Mouse (Mus musculus) cortical plate, adult 2 months (tissue): ENCODE measurements around the gene Ctnnb1. TPM values are rescaled to one million over a fixed set of nuclear protein-coding genes. Genes with fewer than 3 reads are reported as not detected.
"Not testable (repeated sequence)": the region's sequence is repeated elsewhere in the genome, so short reads cannot be mapped to it uniquely, and the experiment has no call there.

Experiments used
- H3K27ac ChIP-seq: fragments of 200-500 bp; 2 replicates; pipeline ENCODE4 v1.5.1; 2012; ENCODE audit warnings: low read length, control low read depth, inconsistent platforms; ENCODE audit not compliant: insufficient read depth
- H3K4me1 ChIP-seq: fragments of 200-500 bp; 2 replicates; pipeline ENCODE4 v1.6.1; 2011; ENCODE audit warnings: low read length; ENCODE audit not compliant: control insufficient read depth, insufficient read depth
- H3K4me3 ChIP-seq: fragments of 200-500 bp; 2 replicates; pipeline ENCODE4 v1.5.1; 2011; ENCODE audit warnings: mild to moderate bottlenecking, low read length, control low read depth; ENCODE audit not compliant: insufficient read depth
- CTCF ChIP-seq: fragments of 200-500 bp; IDR thresholded peaks from 2 replicates; pipeline ENCODE4 v1.5.1; 2011; ENCODE audit warnings: mild to moderate bottlenecking, control low read depth, low read length; ENCODE audit not compliant: insufficient read depth; ENCODE audit errors: extremely low read depth
- POLR2A ChIP-seq: fragments of 200-500 bp; IDR thresholded peaks from 2 replicates; pipeline ENCODE4 v1.6.1; 2011; ENCODE audit warnings: mild to moderate bottlenecking, low read length, control low read depth; ENCODE audit not compliant: insufficient read depth; ENCODE audit errors: extremely low read depth
- polyA plus RNA-seq: library from polyadenylated mRNA; depleted of rRNA; stranded (reverse); fragments of >200 nt; gene quantifications from 2 replicates; pipeline ENCODE4 v1.2.3, GENCODE M21; 2012

Ctnnb1 gene
- polyA plus RNA-seq, 1 experiment = 204 TPM

GRCm38 (mm10) chr9:120897269-120897668, 31.7 kb upstream of the Ctnnb1 start:
- Histone ChIP-seq H3K4me1 (no peaks in the 10 kb centered on the region), H3K4me3 (no peak overlapping the region), H3K27ac (no peak overlapping the region)
- no peak for TF ChIP-seq POLR2A
- TF ChIP-seq CTCF = no peak

- H3K27ac ChIP-seq = no peak overlapping the region
- TF ChIP-seq CTCF (no peak), POLR2A (no peak)
- H3K4me3 ChIP-seq = no peak overlapping the region
- H3K4me1 ChIP-seq = no peaks in the 10 kb centered on the region
Observed at GRCm38 (mm10) chr9:120899833-120900232, 29.2 kb upstream of the Ctnnb1 start.

GRCm38 (mm10) chr9:120900338-120901274, 28.4 kb upstream of the Ctnnb1 start:
- TF ChIP-seq CTCF (no peak), POLR2A (no peak)
- no peaks in the 10 kb centered on the region for H3K4me1 ChIP-seq
- no peak overlapping the region for H3K27ac ChIP-seq
- no peak overlapping the region for H3K4me3 ChIP-seq

- H3K4me3 ChIP-seq = no peak overlapping the region
- TF ChIP-seq CTCF (no peak), POLR2A (no peak)
- no peak overlapping the region for H3K27ac ChIP-seq
- H3K4me1 ChIP-seq = no peaks in the 10 kb centered on the region
Observed at GRCm38 (mm10) chr9:120902562-120902961, 26.5 kb upstream of the Ctnnb1 start.

- Histone ChIP-seq H3K27ac (no peak overlapping the region), H3K4me3 (no peak overlapping the region), H3K4me1 (no peaks in the 10 kb centered on the region)
- TF ChIP-seq POLR2A = no peak
- TF ChIP-seq CTCF = no peak
Observed at GRCm38 (mm10) chr9:120908461-120908860, 20.6 kb upstream of the Ctnnb1 start.

- TF ChIP-seq CTCF (no peak), POLR2A (no peak)
- H3K4me1 ChIP-seq = no peaks in the 10 kb centered on the region
Observed at GRCm38 (mm10) chr9:120913152-120913551, 15.9 kb upstream of the Ctnnb1 start.

GRCm38 (mm10) chr9:120914429-120914828, 14.6 kb upstream of the Ctnnb1 start:
- Histone ChIP-seq H3K4me3 (no peak overlapping the region), H3K27ac (no peak overlapping the region), H3K4me1 (no peaks in the 10 kb centered on the region)
- no peak for TF ChIP-seq POLR2A
- TF ChIP-seq CTCF = no peak

More at GRCm38 (mm10) chr9:120913152-120913551, 15.9 kb upstream of the Ctnnb1 start:
- Histone ChIP-seq H3K27ac (no peak overlapping the region), H3K4me3 (no peak overlapping the region)

- H3K27ac ChIP-seq = no peak overlapping the region
- no peaks in the 10 kb centered on the region for H3K4me1 ChIP-seq
- TF ChIP-seq POLR2A (no peak), CTCF (no peak)
- no peak overlapping the region for H3K4me3 ChIP-seq
Observed at GRCm38 (mm10) chr9:120914877-120915459, 14.0 kb upstream of the Ctnnb1 start.

- H3K4me1 ChIP-seq, H3K4me3 ChIP-seq, H3K27ac ChIP-seq: not testable (repeated sequence)
Observed at GRCm38 (mm10) chr9:120917619-120918018, 11.4 kb upstream of the Ctnnb1 start.

GRCm38 (mm10) chr9:120918211-120918610, 10.8 kb upstream of the Ctnnb1 start:
- Histone ChIP-seq H3K4me1 (no peaks in the 10 kb centered on the region), H3K27ac (no peak overlapping the region), H3K4me3 (no peak overlapping the region)
- TF ChIP-seq CTCF (no peak), POLR2A (no peak)
